Mouse (Mus musculus) cerebellum, adult 11 months (tissue): Measurements from ENCODE around the gene Asb17.

ENCODE experiments used
- DNase-seq: peaks from one replicate; pipeline ENCODE4 v3.0.0; 2022

The Asb17 gene

GRCm38 (mm10) chr3:153901904-153902303, 57.9 kb downstream of the Asb17 start:
- no peak for DNase-seq

- DNase-seq, result no peak
Observed at GRCm38 (mm10) chr3:153902595-153902994, 58.6 kb downstream of the Asb17 start.

GRCm38 (mm10) chr3:153904586-153904985, 60.6 kb downstream of the Asb17 start:
- peak; percentile 29 for DNase-seq
